Mouse (Mus musculus): ENCODE data around the gene Sntg2.

DNA sequence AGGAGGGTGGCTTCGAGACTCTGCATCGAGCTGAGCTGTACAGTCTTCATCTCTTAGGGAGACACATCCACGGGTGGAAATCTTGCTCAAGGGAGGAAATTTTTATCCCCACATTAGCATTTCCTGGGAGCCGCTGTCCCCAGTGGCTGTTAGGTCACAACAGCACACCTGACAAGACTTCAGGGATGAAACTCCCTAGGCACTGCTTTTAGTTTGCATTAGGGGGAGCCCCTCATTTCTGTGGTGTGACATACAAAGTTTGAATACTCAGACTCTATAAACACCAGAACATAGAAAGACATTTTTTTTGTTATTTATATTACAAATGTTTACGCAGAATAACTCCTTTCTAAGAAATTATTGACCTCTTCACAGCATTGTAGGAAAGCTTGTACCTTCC is 208.6 kb downstream of the Sntg2 start:
- TF ChIP-seq POLR2A (IDR thresholded peaks at IDR 0.05; ENCODE audit: extremely low read depth, insufficient read depth, low read length) (no peak), CTCF (IDR thresholded peaks at IDR 0.05; ENCODE audit: extremely low read depth, insufficient read depth, low read length) (no peak)

Measured in cortical plate, adult 2 months (tissue).